Mouse (Mus musculus) brain, embryonic 14.5 days (tissue): ENCODE measurements around the gene Rnf208.
A peak's percentile ranks its signal among the peaks of the same experiment; 100 is the strongest.

Experiments used
- CTCF ChIP-seq: fragments of 200-500 bp; IDR thresholded peaks from 2 replicates; pipeline ENCODE4 v1.5.1; 2012; ENCODE audit warnings: inconsistent platforms, mild to moderate bottlenecking, moderate library complexity, borderline replicate concordance; ENCODE audit not compliant: insufficient read depth, insufficient read length; ENCODE audit errors: extremely low read depth
- POLR2A ChIP-seq: fragments of 200-500 bp; IDR thresholded peaks from 2 replicates; pipeline ENCODE4 v1.6.1; 2012; ENCODE audit warnings: mild to moderate bottlenecking, inconsistent platforms, borderline replicate concordance; ENCODE audit not compliant: poor library complexity, insufficient read depth, insufficient read length, severe bottlenecking; ENCODE audit errors: extremely low read depth

- TF ChIP-seq POLR2A = peak; percentile 54; the same call in 1 of the 2 replicates
- no peak for TF ChIP-seq CTCF
Measured at GRCm38 (mm10) chr2:25255284-25255779, 13.3 kb downstream of the Rnf208 start, which contains the start of gene Tmem203.
